Mouse (Mus musculus): ENCODE results near the gene Cep41. TPM values are rescaled to one million over a fixed set of nuclear protein-coding genes. Genes with fewer than 3 reads are reported as not detected.
A peak's percentile ranks its signal among the peaks of the same experiment; 100 is the strongest.

Cep41 gene
- polyA plus RNA-seq, 1 experiment from 2014 or later, result 24.1 TPM

DNA sequence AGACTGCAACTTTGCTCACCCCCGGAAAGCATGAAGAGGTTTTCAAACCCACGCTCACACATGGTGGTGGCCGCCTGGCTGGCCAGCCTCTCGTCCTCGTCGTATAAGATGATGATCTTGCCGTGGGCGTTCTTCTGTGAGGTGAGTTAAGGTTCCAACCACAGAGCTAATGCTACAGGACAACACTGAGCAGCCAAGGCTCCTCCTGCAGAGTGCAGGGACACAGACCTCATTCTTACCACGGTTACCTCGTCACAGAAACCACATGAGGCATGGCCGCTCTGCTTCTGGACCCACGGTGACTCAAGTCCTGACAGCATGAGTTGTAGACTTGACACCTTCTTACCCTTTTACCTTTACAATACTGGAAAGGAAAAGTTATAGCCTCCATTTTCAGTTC, 36.3 kb downstream of the Cep41 start:
- Histone ChIP-seq H3K27me3 (ENCODE audit: control insufficient read depth, insufficient read depth, low read length) (no peaks in the 10 kb centered on the region), H3K4me1 (replicated peaks; ENCODE audit: control insufficient read depth, insufficient read depth, low read length) (peaks cover 22% of the 10 kb centered on the region), H3K27ac (ENCODE audit: low read depth, low read length) (no peak overlapping the region), H3K9ac (ENCODE audit: low read length) (no peak overlapping the region), H3K4me3 (ENCODE audit: low read depth, low read length) (no peak overlapping the region), H3K36me3 (ENCODE audit: control insufficient read depth, insufficient read depth, low read length) (no peaks in the 10 kb centered on the region), H3K4me2 (ENCODE audit: low read depth, low read length, severe bottlenecking) (no peak overlapping the region), H3K9me3 (ENCODE audit: control insufficient read depth, low read length) (no peaks in the 10 kb centered on the region)
- ATAC-seq (replicated peaks; ENCODE audit: low FRiP score) (no peak), DNase-seq (ENCODE audit: low spot score) (peak; percentile 46)
- WGBS, result 96% methylated on average over 12 of the region's 12 CpGs

DNA sequence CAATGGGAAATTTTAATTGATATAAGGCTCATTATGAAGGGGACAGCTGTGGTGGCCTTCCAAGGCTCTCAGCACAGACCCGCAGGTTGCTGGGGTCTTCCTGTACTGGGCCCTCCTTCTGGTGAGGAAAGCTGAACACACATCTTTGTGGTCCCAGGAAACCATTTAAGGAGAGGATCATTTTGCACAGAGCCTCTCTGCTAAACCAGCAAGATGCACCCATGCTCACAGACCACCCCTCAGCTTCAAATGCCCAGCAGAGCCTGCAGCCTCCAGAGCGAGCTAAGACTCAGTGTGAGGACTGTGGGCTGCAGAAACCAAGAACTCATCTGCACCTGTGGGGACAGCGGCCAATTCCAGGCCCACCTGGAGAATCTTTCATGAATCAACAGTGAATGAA, 38.6 kb downstream of the Cep41 start:
- H3K36me3 ChIP-seq (ENCODE audit: control insufficient read depth, insufficient read depth, low read length), result no peaks in the 10 kb centered on the region
- H3K9me3 ChIP-seq (ENCODE audit: control insufficient read depth, low read length), result no peaks in the 10 kb centered on the region
- 0 out of 2 replicates have a peak overlapping the region, but pooled peaks have one; percentile 4 for H3K9ac ChIP-seq (ENCODE audit: low read length)
- peak; percentile 52 for DNase-seq (ENCODE audit: low spot score)
- no peak overlapping the region for H3K4me2 ChIP-seq (ENCODE audit: low read depth, low read length, severe bottlenecking)
- H3K27ac ChIP-seq (ENCODE audit: low read depth, low read length), result peak overlapping the region; percentile 70
- H3K4me1 ChIP-seq (replicated peaks; ENCODE audit: control insufficient read depth, insufficient read depth, low read length), result peaks cover 22% of the 10 kb centered on the region
- no peak for ATAC-seq (replicated peaks; ENCODE audit: low FRiP score)
- H3K27me3 ChIP-seq (ENCODE audit: control insufficient read depth, insufficient read depth, low read length), result no peaks in the 10 kb centered on the region
- no peak overlapping the region for H3K4me3 ChIP-seq (ENCODE audit: low read depth, low read length)
- WGBS, result 58% methylated on average over 3 of the region's 3 CpGs

DNA sequence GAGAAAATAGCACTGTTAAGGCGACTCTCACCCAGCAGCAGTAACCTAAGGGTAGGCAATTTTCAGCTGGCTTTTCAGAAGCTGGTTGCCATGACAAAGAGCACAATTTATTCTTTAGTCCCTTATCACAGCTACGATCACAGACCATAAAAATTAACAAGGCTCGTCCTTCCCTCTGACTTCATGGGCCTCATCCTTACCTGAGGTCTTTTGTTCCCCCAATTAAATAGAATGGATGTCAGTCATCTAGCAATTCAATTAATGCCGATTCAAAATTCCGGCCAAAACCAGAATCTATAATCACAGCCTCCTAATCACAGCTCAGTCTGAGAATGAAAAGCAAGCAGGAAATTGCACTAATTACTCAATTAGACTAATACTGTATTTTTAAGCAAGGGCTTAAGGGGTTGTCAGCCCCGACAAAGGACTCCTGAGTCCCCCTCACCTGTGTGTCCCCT, 39.1 kb downstream of the Cep41 start:
- H3K4me2 ChIP-seq (ENCODE audit: low read depth, low read length, severe bottlenecking), result no peak overlapping the region

DNA sequence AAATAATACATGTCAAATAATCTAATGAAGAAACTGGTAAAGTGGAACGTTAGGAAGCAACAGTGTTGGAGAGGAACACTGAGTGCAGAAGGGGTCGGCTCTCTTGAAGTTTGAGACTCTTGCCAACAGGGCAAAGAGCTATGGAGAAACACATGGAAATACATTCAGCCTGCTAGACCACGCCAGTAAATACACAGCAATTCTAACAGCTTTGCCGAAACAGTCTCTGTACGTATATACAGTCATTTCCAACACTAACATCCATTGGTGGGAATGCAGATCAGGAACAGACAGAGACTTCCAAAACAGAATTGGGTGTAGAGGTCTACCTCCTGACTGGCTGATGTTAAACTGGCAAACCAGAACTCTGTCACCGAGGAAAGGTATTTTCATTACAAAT, 40.0 kb downstream of the Cep41 start:
- Histone ChIP-seq H3K9ac (ENCODE audit: low read length) (no peak overlapping the region), H3K4me2 (ENCODE audit: low read depth, low read length, severe bottlenecking) (no peak overlapping the region), H3K4me1 (replicated peaks; ENCODE audit: control insufficient read depth, insufficient read depth, low read length) (peaks cover 25% of the 10 kb centered on the region), H3K4me3 (ENCODE audit: low read depth, low read length) (no peak overlapping the region), H3K9me3 (ENCODE audit: control insufficient read depth, low read length) (no peaks in the 10 kb centered on the region), H3K27ac (ENCODE audit: low read depth, low read length) (no peak overlapping the region), H3K36me3 (ENCODE audit: control insufficient read depth, insufficient read depth, low read length) (no peaks in the 10 kb centered on the region), H3K27me3 (ENCODE audit: control insufficient read depth, insufficient read depth, low read length) (no peaks in the 10 kb centered on the region)
- 88% methylated on average over 6 of the region's 6 CpGs for WGBS
- ATAC-seq (replicated peaks; ENCODE audit: low FRiP score) (no peak), DNase-seq (ENCODE audit: low spot score) (no peak)

More for the DNA sequence above, 39.1 kb downstream of the Cep41 start:
- no peak overlapping the region for H3K4me3 ChIP-seq (ENCODE audit: low read depth, low read length)
- ATAC-seq (replicated peaks; ENCODE audit: low FRiP score) (peak; percentile 76), DNase-seq (ENCODE audit: low spot score) (peak; percentile 35)
- H3K27ac ChIP-seq (ENCODE audit: low read depth, low read length), result peak overlapping the region; percentile 70
- H3K4me1 ChIP-seq (replicated peaks; ENCODE audit: control insufficient read depth, insufficient read depth, low read length), result peaks cover 25% of the 10 kb centered on the region
- WGBS, result 22% methylated on average over 6 of the region's 6 CpGs
- H3K9me3 ChIP-seq (ENCODE audit: control insufficient read depth, low read length), result no peaks in the 10 kb centered on the region
- H3K27me3 ChIP-seq (ENCODE audit: control insufficient read depth, insufficient read depth, low read length), result no peaks in the 10 kb centered on the region
- no peaks in the 10 kb centered on the region for H3K36me3 ChIP-seq (ENCODE audit: control insufficient read depth, insufficient read depth, low read length)
- 0 out of 2 replicates have a peak overlapping the region, but pooled peaks have one; percentile 4 for H3K9ac ChIP-seq (ENCODE audit: low read length)

DNA sequence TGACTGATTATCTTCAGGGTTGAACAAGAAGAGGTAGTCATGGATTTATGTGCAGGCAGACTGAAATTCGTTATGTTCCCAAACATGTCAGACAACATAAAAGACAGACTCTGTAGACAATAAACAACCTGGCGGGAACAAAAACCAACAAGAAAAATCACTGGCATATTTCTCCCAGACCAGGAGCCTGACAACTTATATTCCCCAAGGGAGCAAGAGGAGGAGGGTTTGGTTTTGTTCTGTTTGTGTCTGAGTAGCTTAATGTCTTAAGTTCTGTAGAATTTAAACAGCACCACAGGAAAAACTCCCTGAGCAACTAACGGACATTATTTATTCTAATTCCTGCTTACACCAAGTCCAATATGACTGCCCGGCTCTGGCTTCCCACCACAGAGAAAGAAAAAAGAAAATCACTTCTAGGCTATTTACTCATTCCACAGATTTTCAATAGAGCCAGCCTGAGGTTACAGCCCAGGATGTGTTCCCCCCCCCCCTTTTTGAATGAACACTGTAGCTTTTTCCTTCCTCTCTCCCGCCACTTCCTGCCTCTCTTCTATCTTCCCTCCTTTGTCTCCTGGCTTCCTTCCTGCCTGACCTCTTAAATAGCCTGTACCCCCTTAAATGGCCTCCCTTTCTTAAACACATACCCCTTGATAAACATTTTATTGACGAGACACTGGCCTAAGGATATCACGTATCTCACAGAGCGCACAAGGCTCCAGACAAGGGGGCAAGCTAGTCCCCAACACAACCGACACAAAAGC, 40.9 kb downstream of the Cep41 start:
- Histone ChIP-seq H3K36me3 (ENCODE audit: control insufficient read depth, insufficient read depth, low read length) (no peaks in the 10 kb centered on the region), H3K9ac (ENCODE audit: low read length) (no peak overlapping the region), H3K4me1 (replicated peaks; ENCODE audit: control insufficient read depth, insufficient read depth, low read length) (peaks cover 25% of the 10 kb centered on the region), H3K9me3 (ENCODE audit: control insufficient read depth, low read length) (no peaks in the 10 kb centered on the region), H3K4me2 (ENCODE audit: low read depth, low read length, severe bottlenecking) (no peak overlapping the region), H3K27me3 (ENCODE audit: control insufficient read depth, insufficient read depth, low read length) (no peaks in the 10 kb centered on the region), H3K27ac (ENCODE audit: low read depth, low read length) (no peak overlapping the region), H3K4me3 (ENCODE audit: low read depth, low read length) (no peak overlapping the region)
- 56% methylated on average over 9 of the region's 9 CpGs for WGBS
- ATAC-seq (replicated peaks; ENCODE audit: low FRiP score), result no peak
- no peak for DNase-seq (ENCODE audit: low spot score)

DNA sequence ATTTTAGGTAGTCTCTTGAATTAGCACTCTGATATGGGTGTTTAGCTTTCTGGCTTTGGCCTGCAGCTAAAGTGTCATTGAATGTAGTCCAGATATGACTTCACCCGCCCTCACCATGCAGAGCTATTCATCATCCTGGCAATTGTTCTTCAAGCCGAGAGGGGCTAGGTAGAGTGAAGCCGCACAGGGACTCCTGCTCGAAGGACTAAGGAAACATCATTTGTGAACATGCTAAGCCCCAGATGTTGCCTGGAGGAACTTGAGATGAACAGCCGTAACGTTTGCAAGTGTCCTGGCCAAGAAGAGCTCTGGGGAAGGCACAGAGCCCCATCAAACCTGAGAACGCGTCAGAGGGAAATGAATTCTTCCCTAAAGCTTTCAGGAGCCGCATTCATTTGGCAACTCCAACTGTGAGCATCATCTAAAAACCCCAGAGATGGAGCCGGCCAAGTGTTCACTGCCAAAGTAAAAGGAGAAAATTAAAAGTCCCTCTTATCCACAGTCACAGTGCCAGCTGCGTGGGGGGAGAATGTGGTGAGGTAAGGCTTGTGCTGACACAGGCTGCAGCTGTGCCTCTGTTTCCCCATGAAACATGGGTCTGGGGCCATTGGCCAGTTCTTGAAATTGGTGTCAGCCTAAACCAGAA, 43.8 kb downstream of the Cep41 start:
- no peak overlapping the region for H3K4me3 ChIP-seq (ENCODE audit: low read depth, low read length)
- no peak overlapping the region for H3K4me2 ChIP-seq (ENCODE audit: low read depth, low read length, severe bottlenecking)
- H3K4me1 ChIP-seq (replicated peaks; ENCODE audit: control insufficient read depth, insufficient read depth, low read length), result peaks cover 10% of the 10 kb centered on the region; the same call in 1 of the 2 replicates
- H3K27me3 ChIP-seq (ENCODE audit: control insufficient read depth, insufficient read depth, low read length), result no peaks in the 10 kb centered on the region
- WGBS, result 78% methylated on average over 11 of the region's 11 CpGs
- no peak overlapping the region for H3K27ac ChIP-seq (ENCODE audit: low read depth, low read length)
- ATAC-seq (replicated peaks; ENCODE audit: low FRiP score) (no peak), DNase-seq (ENCODE audit: low spot score) (no peak)
- no peaks in the 10 kb centered on the region for H3K9me3 ChIP-seq (ENCODE audit: control insufficient read depth, low read length)
- H3K9ac ChIP-seq (ENCODE audit: low read length), result no peak overlapping the region
- H3K36me3 ChIP-seq (ENCODE audit: control insufficient read depth, insufficient read depth, low read length), result no peaks in the 10 kb centered on the region; the same call in 1 of the 2 replicates

DNA sequence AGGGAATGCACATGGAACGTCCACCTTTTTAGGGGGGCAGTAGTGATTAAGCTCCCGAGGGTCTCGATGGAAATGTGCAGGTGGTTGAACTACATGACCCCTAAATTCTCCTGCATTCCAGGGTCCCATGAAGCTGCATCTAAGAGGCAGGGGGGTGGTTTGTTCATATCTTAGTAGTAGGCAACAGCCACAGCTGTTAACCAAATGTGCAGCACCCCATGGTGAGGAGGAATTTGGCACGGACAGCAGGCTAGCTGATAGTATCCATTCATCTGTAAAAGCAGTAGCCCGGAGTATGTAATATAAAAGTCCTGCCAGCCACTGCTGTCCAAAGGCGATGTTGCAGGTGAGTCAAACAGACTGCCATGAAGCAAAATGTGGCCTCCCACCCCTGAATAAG, 48.2 kb downstream of the Cep41 start:
- DNase-seq (ENCODE audit: low spot score) (no peak), ATAC-seq (replicated peaks; ENCODE audit: low FRiP score) (no peak)
- no peaks in the 10 kb centered on the region for H3K27me3 ChIP-seq (ENCODE audit: control insufficient read depth, insufficient read depth, low read length)
- no peaks in the 10 kb centered on the region for H3K9me3 ChIP-seq (ENCODE audit: control insufficient read depth, low read length)
- peaks cover 2% of the 10 kb centered on the region; the same call in 1 of the 2 replicates for H3K4me1 ChIP-seq (replicated peaks; ENCODE audit: control insufficient read depth, insufficient read depth, low read length)
- no peak overlapping the region for H3K4me3 ChIP-seq (ENCODE audit: low read depth, low read length)
- no peak overlapping the region for H3K9ac ChIP-seq (ENCODE audit: low read length)
- 71% methylated on average over 6 of the region's 6 CpGs for WGBS
- H3K36me3 ChIP-seq (ENCODE audit: control insufficient read depth, insufficient read depth, low read length), result no peaks in the 10 kb centered on the region; the same call in 1 of the 2 replicates
- H3K27ac ChIP-seq (ENCODE audit: low read depth, low read length), result no peak overlapping the region
- H3K4me2 ChIP-seq (ENCODE audit: low read depth, low read length, severe bottlenecking), result no peak overlapping the region

DNA sequence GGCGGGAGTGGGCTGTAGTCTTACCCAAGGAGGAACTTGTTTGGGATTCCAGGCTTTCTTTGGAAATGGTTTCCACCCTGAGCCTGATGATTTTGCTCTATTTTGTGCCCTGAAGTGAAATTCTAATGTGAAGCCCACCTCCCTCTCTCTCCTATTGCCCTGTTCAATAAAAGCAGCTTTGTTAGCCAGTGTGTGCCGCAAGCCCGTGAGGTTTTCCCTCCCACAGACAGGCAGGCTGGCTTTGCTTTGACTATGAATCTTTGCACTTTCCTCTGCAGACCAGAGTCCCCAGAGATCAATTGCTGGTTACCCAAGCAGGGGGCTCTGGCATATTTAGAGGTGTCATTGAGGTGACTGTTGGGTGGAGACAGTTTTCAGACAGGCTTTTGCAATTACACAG, 49.1 kb downstream of the Cep41 start:
- no peak for ATAC-seq (replicated peaks; ENCODE audit: low FRiP score)
- H3K36me3 ChIP-seq (ENCODE audit: control insufficient read depth, insufficient read depth, low read length), result no peaks in the 10 kb centered on the region; the same call in 1 of the 2 replicates
- no peaks in the 10 kb centered on the region for H3K27me3 ChIP-seq (ENCODE audit: control insufficient read depth, insufficient read depth, low read length)

More for the DNA sequence above, 49.1 kb downstream of the Cep41 start:
- 43% methylated on average over 3 of the region's 3 CpGs for WGBS
- no peaks in the 10 kb centered on the region; the same call in 1 of the 2 replicates for H3K4me1 ChIP-seq (replicated peaks; ENCODE audit: control insufficient read depth, insufficient read depth, low read length)
- no peak overlapping the region for H3K4me2 ChIP-seq (ENCODE audit: low read depth, low read length, severe bottlenecking)
- no peak overlapping the region for H3K27ac ChIP-seq (ENCODE audit: low read depth, low read length)
- DNase-seq (ENCODE audit: low spot score), result no peak
- no peaks in the 10 kb centered on the region for H3K9me3 ChIP-seq (ENCODE audit: control insufficient read depth, low read length)
- H3K9ac ChIP-seq (ENCODE audit: low read length), result no peak overlapping the region
- H3K4me3 ChIP-seq (ENCODE audit: low read depth, low read length), result no peak overlapping the region
